Mouse (Mus musculus) heart, adult 2 months (tissue): ENCODE results near the gene Frem1.

ENCODE experiments used
- CTCF ChIP-seq: fragments of 200-600 bp; IDR thresholded peaks from 2 replicates; pipeline ENCODE4 v1.8.1; 2022; ENCODE audit warnings: antibody characterized with exemption, mild to moderate bottlenecking, moderate library complexity
- EP300 ChIP-seq: fragments of 200-500 bp; IDR thresholded peaks from 2 replicates; pipeline ENCODE4 v1.6.1; 2011; ENCODE audit warnings: low read depth, low read length, control low read depth; ENCODE audit not compliant: insufficient read depth
- POLR2A ChIP-seq: fragments of 200-500 bp; IDR thresholded peaks from 2 replicates; pipeline ENCODE4 v1.6.1; 2011; ENCODE audit warnings: mild to moderate bottlenecking, low read depth, low read length, control low read depth; ENCODE audit not compliant: insufficient read depth

DNA sequence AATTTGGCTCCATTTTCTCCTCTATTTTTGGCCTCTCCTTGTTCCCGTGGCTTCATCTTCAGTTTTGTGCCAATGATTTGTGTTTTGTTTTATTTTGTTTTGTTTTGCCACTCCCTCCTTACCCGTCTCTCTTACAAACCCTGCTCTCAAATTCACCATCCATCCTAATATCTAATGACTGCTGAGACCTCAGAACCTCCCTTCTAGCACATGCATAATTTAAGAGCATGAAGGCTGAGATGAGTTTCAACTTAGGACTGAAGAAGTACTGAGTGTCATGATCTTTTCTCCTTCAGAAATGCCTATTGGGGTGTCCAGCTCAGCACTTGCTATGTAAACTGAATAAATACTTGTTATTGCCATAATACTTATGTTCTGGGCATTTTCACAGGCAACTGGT is 37.6 kb downstream of the Frem1 start:
- no peak for TF ChIP-seq CTCF
- no peak for TF ChIP-seq POLR2A
- no peak for TF ChIP-seq EP300
